Mouse (Mus musculus) heart, postnatal 0 days (tissue): Measurements from ENCODE around the gene Rprml. TPM values are rescaled to one million over a fixed set of nuclear protein-coding genes. Genes with fewer than 3 reads are reported as not detected.

Experiments used
- ATAC-seq: fragments of 200-750 bp; cut with Nextera tagmentation; 2 replicates; pipeline ENCODE4 v1.8.0; 2017; ENCODE audit warnings: low read depth, moderate number of reproducible peaks, moderate library complexity; ENCODE audit not compliant: insufficient read depth
- DNase-seq: peaks from one replicate; pipeline ENCODE4 v3.0.0-alpha.2; 2016; ENCODE audit warnings: low spot score
- H3K27ac ChIP-seq: fragments of 300-500 bp; sonication (generic); 2 replicates; pipeline ENCODE4 v1.5.1; 2014; ENCODE audit warnings: low read depth, mild to moderate bottlenecking
- H3K27me3 ChIP-seq: fragments of 300-500 bp; sonication (generic); 2 replicates; pipeline ENCODE4 v1.6.1; 2014; ENCODE audit warnings: low read length, mixed read lengths; ENCODE audit not compliant: control insufficient read depth, insufficient read depth
- H3K36me3 ChIP-seq: fragments of 300-500 bp; sonication (generic); replicated peaks from 2 replicates; pipeline ENCODE4 v1.6.1; 2014; ENCODE audit warnings: low read length, mixed read lengths; ENCODE audit not compliant: control insufficient read depth, insufficient read depth
- H3K4me1 ChIP-seq: fragments of 300-500 bp; sonication (generic); 2 replicates; pipeline ENCODE4 v1.6.1; 2014; ENCODE audit warnings: antibody characterized with exemption; ENCODE audit not compliant: control insufficient read depth, insufficient read depth
- H3K4me2 ChIP-seq: fragments of 300-500 bp; sonication (generic); 2 replicates; pipeline ENCODE4 v1.6.1; 2014; ENCODE audit warnings: low read depth, mild to moderate bottlenecking, low read length, moderate library complexity
- H3K4me3 ChIP-seq: fragments of 300-500 bp; sonication (generic); 2 replicates; pipeline ENCODE4 v1.5.1; 2014; ENCODE audit warnings: low read depth, low read length
- H3K9ac ChIP-seq: fragments of 300-500 bp; sonication (generic); replicated peaks from 2 replicates; pipeline ENCODE4 v1.6.1; 2014; ENCODE audit warnings: low read depth, low read length, mixed read lengths
- H3K9me3 ChIP-seq: fragments of 300-500 bp; sonication (generic); replicated peaks from 2 replicates; pipeline ENCODE4 v1.6.1; 2016; ENCODE audit warnings: low read length; ENCODE audit not compliant: control insufficient read depth
- CTCF ChIP-seq: IDR thresholded peaks from 2 replicates; pipeline ENCODE4 v1.5.1; 2016; ENCODE audit warnings: antibody characterized with exemption, control low read depth, low read depth
- EP300 ChIP-seq: IDR thresholded peaks from 2 replicates; pipeline ENCODE4 v1.6.1; 2016; ENCODE audit warnings: antibody characterized with exemption, low read depth
- WGBS: fragments of 180-500 bp; shearing (Covaris S2); extraction: QIAGEN DNeasy Blood & Tissue Kit; methylation state at CpG from one replicate; pipeline ENCODE4 v1.1.7; 2014; 5-methylcytosine and 5-hydroxymethylcytosine counted together
- polyA plus RNA-seq: library from polyadenylated mRNA; unstranded; fragments of >200 nt; fragmentation: Nextera tagmentation; extraction: Ambion mirVana; gene quantifications from 2 replicates; pipeline ENCODE4 v1.2.1, GENCODE M21; 2015
- total RNA-seq: library from RNA; depleted of rRNA; stranded (reverse); fragments of >200 nt; gene quantifications from 2 replicates; pipeline ENCODE4 v1.2.3, GENCODE M21; 2014; ENCODE audit warnings: low replicate concordance

Rprml gene
- total and polyA plus RNA-seq, 2 experiments from 2014 or later, result 0.15 TPM; not detected in 1

GRCm38 (mm10) chr11:103683667-103684334 is 34.4 kb downstream of the Rprml start:
- ATAC-seq (peak; percentile 27; the same call in 1 of the 2 replicates), DNase-seq (no peak)
- TF ChIP-seq EP300, result no peak
- TF ChIP-seq CTCF, result no peak
- Histone ChIP-seq H3K27me3 (no peaks in the 10 kb centered on the region), H3K4me2 (no peak overlapping the region), H3K4me3 (no peak overlapping the region), H3K9ac (no peak overlapping the region), H3K4me1 (peaks cover 7% of the 10 kb centered on the region), H3K27ac (no peak overlapping the region), H3K36me3 (peaks cover 94% of the 10 kb centered on the region), H3K9me3 (no peaks in the 10 kb centered on the region)
- WGBS, result 68% methylated on average over 11 of the region's 11 CpGs

- Histone ChIP-seq H3K4me2 (no peak overlapping the region), H3K4me1 (peaks cover 20% of the 10 kb centered on the region), H3K27ac (no peak overlapping the region), H3K9me3 (no peaks in the 10 kb centered on the region), H3K36me3 (peaks cover 84% of the 10 kb centered on the region), H3K4me3 (no peak overlapping the region), H3K9ac (no peak overlapping the region), H3K27me3 (no peaks in the 10 kb centered on the region)
- 48% methylated on average over 7 of the region's 7 CpGs for WGBS
- TF ChIP-seq EP300, result no peak
- TF ChIP-seq CTCF, result no peak
- ATAC-seq (no peak; the same call in 1 of the 2 replicates), DNase-seq (no peak)
Measured at GRCm38 (mm10) chr11:103685261-103685736, 35.9 kb downstream of the Rprml start.

- Histone ChIP-seq H3K9me3 (no peaks in the 10 kb centered on the region), H3K27ac (no peak overlapping the region), H3K36me3 (peaks cover 70% of the 10 kb centered on the region), H3K27me3 (no peaks in the 10 kb centered on the region), H3K9ac (no peak overlapping the region), H3K4me2 (no peak overlapping the region), H3K4me3 (no peak overlapping the region), H3K4me1 (peaks cover 33% of the 10 kb centered on the region)
- TF ChIP-seq CTCF, result no peak
- TF ChIP-seq EP300, result no peak
- 60% methylated on average over 6 of the region's 6 CpGs for WGBS
- DNase-seq (no peak), ATAC-seq (no peak)
Measured at GRCm38 (mm10) chr11:103686706-103687105, 37.3 kb downstream of the Rprml start.

- H3K27me3 ChIP-seq, result no peaks in the 10 kb centered on the region
- WGBS, result 23% methylated on average over 6 of the region's 6 CpGs
- no peak overlapping the region for H3K9ac ChIP-seq
- H3K4me2 ChIP-seq, result no peak overlapping the region; the same call in 1 of the 2 replicates
- ATAC-seq, result no peak
- H3K36me3 ChIP-seq, result peaks cover 53% of the 10 kb centered on the region
- peaks cover 36% of the 10 kb centered on the region for H3K4me1 ChIP-seq
- no peaks in the 10 kb centered on the region for H3K9me3 ChIP-seq
- H3K4me3 ChIP-seq, result no peak overlapping the region
- H3K27ac ChIP-seq, result peak overlapping the region; percentile 52; the same call in 1 of the 2 replicates
- no peak for DNase-seq
- no peak for TF ChIP-seq EP300
Measured at GRCm38 (mm10) chr11:103688271-103688979, 39.1 kb downstream of the Rprml start.

GRCm38 (mm10) chr11:103688980-103689378 is 39.6 kb downstream of the Rprml start:
- DNase-seq (no peak), ATAC-seq (no peak)
- H3K4me3 ChIP-seq, result no peak overlapping the region
- peak overlapping the region; percentile 52; the same call in 1 of the 2 replicates for H3K27ac ChIP-seq
- peaks cover 36% of the 10 kb centered on the region for H3K4me1 ChIP-seq
- H3K9ac ChIP-seq, result no peak overlapping the region
- WGBS, result 32% methylated on average over 3 of the region's 3 CpGs
- no peak overlapping the region for H3K4me2 ChIP-seq
- no peaks in the 10 kb centered on the region for H3K9me3 ChIP-seq
- TF ChIP-seq EP300 (no peak), CTCF (no peak)
- H3K27me3 ChIP-seq, result no peaks in the 10 kb centered on the region
- peaks cover 47% of the 10 kb centered on the region for H3K36me3 ChIP-seq
